Mouse (Mus musculus) heart, embryonic 11.5 days (tissue): ENCODE results near the gene Olfr680-ps1. TPM values are rescaled to one million over a fixed set of nuclear protein-coding genes. Genes with fewer than 3 reads are reported as not detected.
"Not testable (repeated sequence)": the region's sequence is repeated elsewhere in the genome, so short reads cannot be mapped to it uniquely, and the experiment has no call there.

Experiments
- ATAC-seq: fragments of 200-750 bp; cut with Nextera tagmentation; replicated peaks from 2 replicates; pipeline ENCODE4 v1.8.0; 2017; ENCODE audit warnings: moderate library complexity; ENCODE audit not compliant: insufficient number of reproducible peaks, low FRiP score, low TSS enrichment
- H3K27ac ChIP-seq: fragments of 300-500 bp; sonication (generic); 2 replicates; pipeline ENCODE4 v1.5.1; 2014; ENCODE audit warnings: mild to moderate bottlenecking, low read depth, low read length
- H3K27me3 ChIP-seq: fragments of 300-500 bp; sonication (generic); 2 replicates; pipeline ENCODE4 v1.6.1; 2014; ENCODE audit warnings: mild to moderate bottlenecking, low read length, mixed read lengths; ENCODE audit not compliant: control insufficient read depth, insufficient read depth
- H3K36me3 ChIP-seq: fragments of 300-500 bp; sonication (generic); 2 replicates; pipeline ENCODE4 v1.6.1; 2014; ENCODE audit warnings: mild to moderate bottlenecking, low read length, moderate library complexity, mixed read lengths; ENCODE audit not compliant: control insufficient read depth, insufficient read depth
- H3K4me1 ChIP-seq: fragments of 300-500 bp; sonication (generic); 2 replicates; pipeline ENCODE4 v1.6.1; 2014; ENCODE audit warnings: low read length; ENCODE audit not compliant: control insufficient read depth, insufficient read depth
- H3K4me2 ChIP-seq: fragments of 300-500 bp; sonication (generic); 2 replicates; pipeline ENCODE4 v1.6.1; 2014; ENCODE audit warnings: mild to moderate bottlenecking, moderate library complexity
- H3K4me3 ChIP-seq: fragments of 300-500 bp; sonication (generic); 2 replicates; pipeline ENCODE4 v1.5.1; 2014; ENCODE audit warnings: low read depth, low read length
- H3K9ac ChIP-seq: fragments of 300-500 bp; sonication (generic); 2 replicates; pipeline ENCODE4 v1.6.1; 2014; ENCODE audit warnings: mild to moderate bottlenecking, low read depth, low read length, moderate library complexity
- H3K9me3 ChIP-seq: fragments of 300-500 bp; sonication (generic); replicated peaks from 2 replicates; pipeline ENCODE4 v1.6.1; 2016; ENCODE audit warnings: low read length; ENCODE audit not compliant: control insufficient read depth
- WGBS: fragments of 180-500 bp; shearing (Covaris S2); extraction: QIAGEN DNeasy Blood & Tissue Kit; methylation state at CpG from one replicate; pipeline ENCODE4 v1.1.7; 2014; ENCODE audit not compliant: insufficient replicate concordance; 5-methylcytosine and 5-hydroxymethylcytosine counted together
- polyA plus RNA-seq: library from polyadenylated mRNA; unstranded; fragments of >200 nt; fragmentation: Nextera tagmentation; extraction: Ambion mirVana; gene quantifications from 2 replicates; pipeline ENCODE4 v1.2.1, GENCODE M21; 2014

Olfr680-ps1 gene
- not detected in 2 replicates for polyA plus RNA-seq

DNA sequence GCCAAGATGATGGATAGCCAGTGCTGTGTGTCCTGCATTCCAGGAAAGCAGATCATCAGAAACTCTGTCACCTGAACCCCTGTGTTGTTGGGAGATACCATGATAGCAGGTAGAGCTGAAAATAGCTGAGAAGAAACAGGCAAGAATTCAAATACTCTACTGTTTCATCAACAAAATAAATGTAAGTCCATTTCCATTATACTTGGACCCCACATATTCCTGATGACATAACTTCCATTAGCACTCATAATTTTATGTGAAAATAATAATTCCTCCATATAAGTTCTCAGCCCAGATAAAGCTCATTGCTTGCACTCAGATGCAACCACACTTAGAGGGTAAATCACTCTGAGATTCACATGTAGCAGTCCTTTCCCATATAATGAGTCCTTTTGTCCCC lies at the start of gene Olfr680-ps1:
Olfr680-ps1 (minus strand) TSS at position 101 of the 400 bp plus-strand sequence.
- H3K4me1 ChIP-seq, ATAC-seq, H3K36me3 ChIP-seq, H3K27me3 ChIP-seq, H3K27ac ChIP-seq, H3K4me3 ChIP-seq, H3K9ac ChIP-seq, H3K9me3 ChIP-seq, H3K4me2 ChIP-seq: not testable (repeated sequence)

DNA sequence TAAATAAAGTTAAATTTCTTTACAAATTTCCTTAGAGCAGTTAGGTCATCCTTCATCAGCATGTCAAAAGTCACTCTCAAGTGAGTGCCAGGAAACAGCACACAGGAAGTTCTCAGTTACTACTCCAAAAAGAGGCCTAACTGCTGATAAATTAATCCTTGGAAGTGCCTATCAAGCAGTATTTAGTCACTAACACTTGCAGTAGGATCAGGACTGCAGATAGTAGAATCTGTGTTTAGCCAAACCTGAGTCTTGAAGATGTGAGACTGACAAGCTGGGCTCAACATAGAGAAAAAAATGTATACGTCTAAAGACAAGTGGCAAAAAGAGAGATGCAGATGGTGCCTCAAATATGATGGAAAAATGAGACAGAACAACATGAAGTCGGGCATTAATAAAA lies 48.7 kb upstream of the Olfr680-ps1 start:
- H3K9me3 ChIP-seq: no peaks in the 10 kb centered on the region
- no peak for ATAC-seq
- no peaks in the 10 kb centered on the region for H3K36me3 ChIP-seq
- 63% methylated on average over 2 of the region's 2 CpGs for WGBS
- H3K4me3 ChIP-seq: no peak overlapping the region
- H3K27me3 ChIP-seq: no peaks in the 10 kb centered on the region
- H3K9ac ChIP-seq: no peak overlapping the region
- H3K27ac ChIP-seq: no peak overlapping the region
- no peaks in the 10 kb centered on the region for H3K4me1 ChIP-seq
- no peak overlapping the region for H3K4me2 ChIP-seq

DNA sequence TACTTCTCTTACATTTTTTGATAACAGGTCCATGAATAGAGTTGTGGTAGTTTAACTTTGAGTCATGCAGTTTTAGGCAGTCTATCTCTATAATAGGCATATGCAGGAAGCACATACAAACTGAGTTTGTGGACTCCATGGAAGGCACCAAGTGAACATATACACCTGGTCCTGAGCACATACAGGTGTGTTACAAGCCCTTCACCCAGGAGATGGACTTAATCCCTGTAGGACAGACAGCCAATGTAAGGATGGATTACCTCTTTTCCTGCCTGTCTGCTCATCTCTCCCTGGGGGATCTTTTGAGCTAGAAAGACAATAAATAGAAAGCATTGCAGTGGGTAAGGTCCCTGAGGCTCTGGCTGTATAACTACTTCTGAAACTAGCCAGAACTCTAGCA lies 23.9 kb upstream of the Olfr680-ps1 start, which contains the start of gene Olfr681:
Olfr681 (plus strand) TSS at position 301 of the 400 bp plus-strand sequence.
- no peaks in the 10 kb centered on the region for H3K9me3 ChIP-seq
- no peak within 1 kb of the TSS for H3K9ac ChIP-seq

DNA sequence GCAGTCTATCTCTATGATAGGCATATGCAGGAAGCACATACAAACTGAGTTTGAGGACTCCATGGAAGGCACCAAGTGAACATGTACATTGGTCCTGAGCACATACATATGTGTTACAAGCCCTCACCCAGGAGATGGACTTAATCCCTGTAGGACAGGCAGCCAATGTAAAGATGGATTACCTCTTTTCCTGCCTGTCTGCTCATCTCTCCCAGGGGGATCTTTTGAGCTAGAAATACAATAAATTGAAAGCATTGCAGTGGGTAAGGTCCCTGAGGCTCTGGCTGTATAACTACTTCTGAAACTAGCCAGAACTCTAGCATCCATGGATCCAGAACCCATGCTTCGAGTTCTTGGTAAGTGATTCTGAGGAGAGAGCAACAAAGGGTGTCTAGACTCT lies 11.7 kb downstream of the Olfr680-ps1 start, which contains the start of gene Olfr679:
Olfr679 (plus strand) TSS at position 301 of the 400 bp plus-strand sequence.
- no peak for ATAC-seq
- H3K9me3 ChIP-seq: no peaks in the 10 kb centered on the region
- H3K36me3 ChIP-seq: no peaks in the 10 kb centered on the region
- H3K27ac ChIP-seq: no peak within 1 kb of the TSS
- H3K27me3 ChIP-seq: no peaks in the 10 kb centered on the region
- 43% methylated on average over 1 of the region's 1 CpGs for WGBS
- H3K4me3 ChIP-seq: no peak within 1 kb of the TSS
- no peak within 1 kb of the TSS for H3K9ac ChIP-seq
- H3K4me1 ChIP-seq: no peaks in the 10 kb centered on the region
- no peak within 1 kb of the TSS for H3K4me2 ChIP-seq

More for the DNA sequence above, 23.9 kb upstream of the Olfr680-ps1 start, which contains the start of gene Olfr681:
- Histone ChIP-seq H3K4me2 (no peak within 1 kb of the TSS), H3K4me3 (no peak within 1 kb of the TSS), H3K4me1 (no peaks in the 10 kb centered on the region), H3K27me3 (no peaks in the 10 kb centered on the region), H3K36me3 (no peaks in the 10 kb centered on the region), H3K27ac (no peak within 1 kb of the TSS)
- ATAC-seq: no peak

DNA sequence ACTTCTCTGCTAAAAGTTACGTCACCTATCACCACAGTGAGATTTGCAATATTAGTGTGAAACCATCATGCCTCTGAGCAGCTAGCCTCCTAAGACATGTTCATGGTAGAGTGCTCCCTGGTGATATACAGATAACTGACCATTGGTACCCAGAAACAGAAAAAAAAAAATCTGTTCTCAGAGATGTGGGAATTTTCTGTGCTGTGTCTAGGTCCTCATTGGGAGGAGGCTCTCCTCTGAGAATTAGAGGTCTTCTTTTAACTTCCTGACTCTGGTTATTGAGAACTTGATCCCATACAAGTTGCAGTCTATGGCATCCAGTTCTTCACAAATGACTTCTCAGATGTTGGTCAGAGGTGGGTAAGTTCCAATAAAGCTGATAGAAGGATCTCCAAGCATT lies 28.4 kb downstream of the Olfr680-ps1 start, which contains the start of gene Olfr678:
Olfr678 (plus strand) TSS at position 301 of the 400 bp plus-strand sequence.
- ATAC-seq: no peak
- no peaks in the 10 kb centered on the region for H3K4me1 ChIP-seq
- no peaks in the 10 kb centered on the region for H3K9me3 ChIP-seq
- no peak within 1 kb of the TSS for H3K4me2 ChIP-seq
- H3K4me3 ChIP-seq: no peak within 1 kb of the TSS
- H3K36me3 ChIP-seq: no peaks in the 10 kb centered on the region
- H3K27me3 ChIP-seq: no peaks in the 10 kb centered on the region
- WGBS: 79% methylated on average over 1 of the region's 1 CpGs
- no peak within 1 kb of the TSS for H3K27ac ChIP-seq
- H3K9ac ChIP-seq: no peak within 1 kb of the TSS

DNA sequence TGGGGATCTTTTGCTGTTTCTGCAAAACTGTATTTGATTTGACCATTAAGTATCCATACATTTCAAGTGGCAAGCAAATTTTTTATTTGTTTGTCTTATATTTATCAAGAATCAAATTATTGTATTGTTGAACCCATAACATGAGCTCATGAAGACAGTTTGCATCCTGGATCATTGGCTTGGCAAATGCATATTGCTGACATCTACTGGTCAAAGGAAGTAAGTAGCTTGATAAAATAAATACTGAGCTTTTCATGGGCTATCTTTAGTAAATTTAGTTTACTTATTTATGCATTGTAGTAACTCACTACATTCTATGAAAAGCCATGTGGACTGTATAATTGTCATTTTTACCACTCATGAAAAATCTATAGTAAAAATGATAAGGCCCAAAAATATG lies 33.7 kb downstream of the Olfr680-ps1 start:
- H3K4me3 ChIP-seq: no peak overlapping the region
- H3K27me3 ChIP-seq: no peaks in the 10 kb centered on the region
- no peak overlapping the region for H3K4me2 ChIP-seq
- no peak for ATAC-seq
- H3K4me1 ChIP-seq: no peaks in the 10 kb centered on the region
- H3K9ac ChIP-seq: no peak overlapping the region
- no peaks in the 10 kb centered on the region for H3K36me3 ChIP-seq
- H3K9me3 ChIP-seq: no peaks in the 10 kb centered on the region
- H3K27ac ChIP-seq: no peak overlapping the region

Other genes with a start within 250 kb of the Olfr680-ps1 start
- gene Usp17la, start 235.8 kb downstream of the Olfr680-ps1 start, polyA plus RNA-seq: not detected in 2 replicates
- not detected in 2 replicates for gene Olfr665, start 214.8 kb downstream of the Olfr680-ps1 start, polyA plus RNA-seq
- gene Olfr666, start 196.9 kb downstream of the Olfr680-ps1 start, polyA plus RNA-seq: not detected in 2 replicates
- not detected in 2 replicates for gene Olfr667, start 171.3 kb downstream of the Olfr680-ps1 start, polyA plus RNA-seq
- not detected in 2 replicates for gene Olfr668, start 164.8 kb downstream of the Olfr680-ps1 start, polyA plus RNA-seq
- not detected in 2 replicates for gene Olfr669, start 158.6 kb downstream of the Olfr680-ps1 start, polyA plus RNA-seq
- gene Olfr670, start 130.2 kb downstream of the Olfr680-ps1 start, polyA plus RNA-seq: not detected in 2 replicates
- gene Olfr671, start 113.7 kb downstream of the Olfr680-ps1 start, polyA plus RNA-seq: not detected in 2 replicates
- gene Olfr672, start 90.8 kb downstream of the Olfr680-ps1 start, polyA plus RNA-seq: not detected in 2 replicates
- gene Olfr675, start 64.4 kb downstream of the Olfr680-ps1 start, polyA plus RNA-seq: not detected in 2 replicates
- gene Olfr676, start 60.1 kb downstream of the Olfr680-ps1 start, polyA plus RNA-seq: not detected in 2 replicates
- not detected in 2 replicates for gene Olfr677, start 41.4 kb downstream of the Olfr680-ps1 start, polyA plus RNA-seq
- not detected in 2 replicates for gene Olfr678, start 28.3 kb downstream of the Olfr680-ps1 start, polyA plus RNA-seq
- not detected in 2 replicates for gene Olfr679, start 11.6 kb downstream of the Olfr680-ps1 start, polyA plus RNA-seq
- not detected in 2 replicates for gene Olfr681, start 24.0 kb upstream of the Olfr680-ps1 start, polyA plus RNA-seq
- gene Olfr683, start 54.2 kb upstream of the Olfr680-ps1 start, polyA plus RNA-seq: not detected in 2 replicates
- not detected in 2 replicates for gene Olfr684, start 70.8 kb upstream of the Olfr680-ps1 start, polyA plus RNA-seq
- gene Olfr685, start 93.2 kb upstream of the Olfr680-ps1 start, polyA plus RNA-seq: not detected in 2 replicates
- not detected in 2 replicates for gene Olfr686, start 114.7 kb upstream of the Olfr680-ps1 start, polyA plus RNA-seq
- gene Olfr688, start 195.3 kb upstream of the Olfr680-ps1 start, polyA plus RNA-seq: not detected in 2 replicates
- not detected in 2 replicates for gene Olfr689, start 218.3 kb upstream of the Olfr680-ps1 start, polyA plus RNA-seq
- gene Olfr690, start 241.3 kb upstream of the Olfr680-ps1 start, polyA plus RNA-seq: not detected in 2 replicates
- not detected in 2 replicates for gene Olfr691, start 249.5 kb upstream of the Olfr680-ps1 start, polyA plus RNA-seq